Mouse (Mus musculus): ENCODE data around the gene Tubd1. TPM values are rescaled to one million over a fixed set of nuclear protein-coding genes. Genes with fewer than 3 reads are reported as not detected.

Tubd1 gene
- total RNA-seq, 2 experiments from 2014 or later, result 5.1 to 6.8 TPM

- DNase-seq (ENCODE audit: extremely low spot score in 1 of 2, low spot score in 1 of 2), result peak in 1 of 2 experiments; percentile 31
Measured at GRCm38 (mm10) chr11:86596187-86596960, 51.6 kb downstream of the Tubd1 start.

DNA sequence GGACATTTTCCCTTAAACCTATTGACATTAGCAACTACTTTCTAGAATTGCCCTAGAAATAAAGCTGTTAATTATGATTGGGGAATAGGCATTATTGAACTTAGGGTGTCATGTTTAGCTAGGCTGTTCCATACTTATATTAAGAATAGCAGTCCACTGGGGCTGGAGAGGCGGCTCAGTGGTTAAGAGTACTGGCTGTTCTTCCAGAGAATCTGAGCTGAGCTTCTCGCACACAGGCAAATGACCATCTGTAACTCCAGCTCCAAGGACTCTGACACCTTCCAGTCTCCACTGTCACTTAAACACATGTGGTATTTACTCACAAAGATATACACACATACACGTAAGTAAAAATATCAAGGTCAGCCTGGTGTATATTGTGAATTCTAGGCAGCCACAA, 52.2 kb downstream of the Tubd1 start:
- no peak for DNase-seq (ENCODE audit: extremely low spot score in 1 of 2, low spot score in 1 of 2)

- no peak for DNase-seq (ENCODE audit: extremely low spot score in 1 of 2, low spot score in 1 of 2)
Measured at GRCm38 (mm10) chr11:86598154-86598553, 53.4 kb downstream of the Tubd1 start.

DNA sequence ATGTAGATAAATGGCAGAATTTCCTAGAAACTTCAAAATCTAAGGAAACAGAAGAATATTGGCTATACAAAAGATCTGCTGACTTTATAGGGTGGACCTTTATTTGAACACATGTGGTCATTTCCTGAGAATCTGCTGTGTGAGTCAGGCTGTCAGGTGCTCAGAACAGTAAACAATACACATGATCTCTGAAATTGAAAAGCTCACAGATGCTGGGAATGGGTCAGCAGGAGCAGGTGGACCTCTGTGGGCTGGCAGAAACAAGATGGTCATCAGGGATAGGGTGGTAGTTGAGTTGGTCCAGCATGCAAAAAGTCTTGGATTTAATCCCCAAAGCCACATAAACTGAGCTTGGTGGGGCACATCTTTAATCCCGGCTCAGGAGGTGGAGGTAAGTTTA, 53.8 kb downstream of the Tubd1 start:
- DNase-seq (ENCODE audit: extremely low spot score in 1 of 2, low spot score in 1 of 2), result no peak

DNA sequence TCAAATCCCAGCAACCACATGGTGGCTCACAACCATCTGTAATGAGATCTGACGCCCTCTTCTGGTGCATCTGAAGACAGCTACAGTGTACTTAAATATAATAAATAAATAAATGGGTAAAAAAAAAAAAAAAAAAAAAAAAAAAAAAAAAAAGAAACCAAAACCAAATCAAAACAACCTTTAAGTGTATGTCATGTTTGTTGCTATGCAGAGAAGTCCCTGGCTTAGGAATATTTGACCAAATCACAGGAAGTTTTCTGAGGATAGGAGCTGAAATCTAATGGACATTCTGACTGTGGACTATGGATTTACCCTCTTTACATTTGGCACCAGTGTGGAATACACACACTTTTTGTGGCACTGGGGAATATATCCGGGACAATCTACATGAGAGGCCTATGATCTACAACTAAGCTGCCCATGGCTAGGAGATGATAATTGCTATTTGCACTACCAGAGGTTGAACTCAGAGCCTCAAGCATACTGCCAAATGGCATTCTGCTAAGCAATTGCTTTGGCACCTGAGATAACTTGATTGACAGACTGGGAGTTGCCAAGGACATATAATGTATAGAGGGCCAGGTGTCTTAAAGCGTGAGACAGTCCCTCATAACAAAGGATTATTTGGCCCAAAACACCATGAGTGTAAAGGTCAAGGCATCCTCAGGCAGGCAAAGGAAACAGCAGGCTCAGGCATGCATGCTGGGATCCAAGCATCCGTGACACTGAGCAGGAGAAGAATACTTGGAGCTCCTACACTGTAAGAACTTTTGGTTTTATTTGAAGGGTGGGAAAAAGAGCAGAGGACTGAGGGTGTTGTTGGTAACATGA, 54.8 kb downstream of the Tubd1 start:
- no peak for DNase-seq (ENCODE audit: extremely low spot score in 1 of 2, low spot score in 1 of 2)

DNA sequence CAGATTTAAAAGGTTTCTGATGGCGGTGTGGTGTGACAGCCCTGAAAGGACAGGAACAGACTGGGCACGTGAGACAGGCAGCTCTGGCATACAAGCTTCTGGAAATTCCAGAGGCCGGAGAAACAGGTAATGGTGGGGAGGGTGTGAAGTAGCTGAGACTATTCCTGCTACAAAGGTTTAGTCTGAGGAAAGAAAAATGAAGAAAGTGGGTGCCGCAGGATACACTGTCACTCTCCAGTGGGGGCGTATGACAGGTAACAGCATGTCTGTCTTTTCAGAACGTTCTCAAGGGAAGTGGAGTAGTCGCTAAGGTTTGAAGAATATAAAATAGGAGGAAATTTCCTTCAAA, 55.4 kb downstream of the Tubd1 start:
- DNase-seq (ENCODE audit: extremely low spot score in 1 of 2, low spot score in 1 of 2), result no peak

DNA sequence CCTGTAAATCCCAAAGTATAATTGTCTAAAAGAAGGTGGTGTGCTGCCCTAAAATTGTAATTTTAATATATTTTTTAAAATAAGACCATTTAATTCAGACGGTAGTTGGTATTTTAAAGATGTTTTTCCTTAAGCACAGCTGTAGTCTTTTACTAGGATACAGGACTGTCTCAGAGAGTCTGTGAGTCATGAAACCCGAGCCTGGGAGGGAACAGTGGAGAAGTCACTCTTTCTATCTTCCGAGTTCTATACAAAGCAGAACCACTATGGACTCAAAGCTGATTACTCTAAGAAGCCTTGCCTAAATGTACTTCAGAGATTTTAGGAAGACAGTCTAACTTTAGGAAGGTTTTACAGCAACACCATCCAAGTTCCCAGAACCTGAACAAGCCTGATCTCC, 57.3 kb downstream of the Tubd1 start:
- DNase-seq (ENCODE audit: extremely low spot score in 1 of 2, low spot score in 1 of 2), result no peak

GRCm38 (mm10) chr11:86603719-86604118, 58.9 kb downstream of the Tubd1 start:
- DNase-seq (ENCODE audit: extremely low spot score in 1 of 2, low spot score in 1 of 2), result no peak

GRCm38 (mm10) chr11:86604289-86604688, 59.5 kb downstream of the Tubd1 start:
- DNase-seq (ENCODE audit: extremely low spot score in 1 of 2, low spot score in 1 of 2), result no peak

DNA sequence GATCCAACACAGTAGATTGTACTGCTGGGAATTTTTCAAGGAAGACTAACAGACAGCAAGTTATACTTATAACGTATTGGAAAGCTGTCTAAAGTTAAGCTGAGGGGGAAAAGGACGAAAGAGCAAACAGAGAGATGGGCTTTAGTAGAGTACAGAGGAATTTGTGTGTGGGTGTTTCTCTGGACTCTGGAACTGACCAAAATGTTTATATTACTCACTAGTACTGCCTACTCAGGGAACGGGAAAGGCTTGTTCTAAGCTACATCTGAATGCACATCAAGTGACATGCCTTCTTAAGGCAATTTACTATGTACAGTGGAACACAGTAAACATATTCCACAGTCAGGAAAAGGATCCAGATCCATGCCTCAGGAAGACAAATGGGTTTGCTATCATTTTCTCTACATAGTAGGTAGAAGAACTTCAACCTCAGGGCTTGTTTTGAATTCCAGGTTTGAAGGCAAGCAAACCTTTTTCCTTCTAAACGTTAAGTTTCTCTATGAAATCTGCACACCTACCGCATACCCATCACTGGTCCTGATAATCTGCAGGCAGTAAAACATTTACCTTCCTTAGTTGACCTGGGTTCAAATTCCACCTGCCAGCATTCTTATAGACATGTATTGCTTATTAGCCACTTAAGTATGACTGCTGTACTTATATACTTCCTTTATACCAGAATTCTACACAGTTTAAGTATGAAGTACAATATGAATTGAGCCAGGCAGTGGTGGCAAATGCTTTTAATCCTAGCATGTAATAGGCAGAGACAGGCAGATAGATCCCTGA, 60.1 kb downstream of the Tubd1 start:
- no peak for DNase-seq (ENCODE audit: extremely low spot score in 1 of 2, low spot score in 1 of 2)

GRCm38 (mm10) chr11:86606621-86607339, 62.0 kb downstream of the Tubd1 start:
- DNase-seq (ENCODE audit: extremely low spot score in 1 of 2, low spot score in 1 of 2), result no peak

GRCm38 (mm10) chr11:86607808-86608350, 63.1 kb downstream of the Tubd1 start:
- no peak for DNase-seq (ENCODE audit: extremely low spot score in 1 of 2, low spot score in 1 of 2)

GRCm38 (mm10) chr11:86610239-86610638, 65.4 kb downstream of the Tubd1 start:
- DNase-seq (ENCODE audit: extremely low spot score in 1 of 2, low spot score in 1 of 2), result no peak

- no peak for DNase-seq (ENCODE audit: extremely low spot score in 1 of 2, low spot score in 1 of 2)
Measured at GRCm38 (mm10) chr11:86611991-86612390, 67.2 kb downstream of the Tubd1 start.

DNA sequence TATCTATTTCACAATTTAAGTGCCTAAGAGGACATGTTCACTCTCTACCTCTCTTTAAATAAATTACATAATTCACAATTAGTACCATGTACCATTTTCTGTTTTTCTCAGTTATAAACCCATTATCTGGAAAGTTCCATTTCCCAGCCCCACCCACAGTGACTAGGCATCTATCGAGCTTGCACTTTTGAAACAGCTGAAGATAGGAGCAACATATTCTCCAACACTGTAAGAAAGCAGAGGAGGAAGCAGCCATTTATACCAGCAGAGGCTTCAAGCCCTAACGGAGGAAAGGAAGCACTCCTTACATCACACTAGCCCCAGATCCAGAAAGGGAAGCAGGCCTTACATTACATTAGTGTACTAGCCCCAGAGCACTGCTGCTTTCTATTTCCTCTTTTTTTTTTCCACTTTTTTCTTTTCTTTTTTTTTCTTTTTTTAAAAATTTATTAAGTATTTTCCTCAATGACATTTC, 69.3 kb downstream of the Tubd1 start:
- DNase-seq (ENCODE audit: extremely low spot score in 1 of 2, low spot score in 1 of 2), result no peak

DNA sequence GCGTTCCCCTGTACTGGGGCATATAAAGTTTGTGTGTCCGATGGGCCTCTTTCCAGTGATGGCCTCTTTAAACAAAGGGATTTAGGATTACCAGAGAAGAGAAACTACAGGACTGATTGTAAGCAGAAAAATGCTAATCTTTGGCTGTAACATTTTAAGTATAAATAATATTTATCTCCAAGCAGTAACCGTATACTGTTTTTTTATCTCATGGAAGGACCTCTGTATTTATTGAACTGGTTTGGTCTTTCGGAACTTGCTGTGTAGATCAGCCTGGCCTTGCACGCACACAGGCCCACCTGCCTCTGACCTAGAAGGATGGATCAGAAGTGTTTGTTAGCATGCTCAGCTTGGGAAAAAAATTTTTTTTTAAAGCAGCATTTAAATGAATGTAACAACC, 69.8 kb downstream of the Tubd1 start:
- no peak for DNase-seq (ENCODE audit: extremely low spot score in 1 of 2, low spot score in 1 of 2)

Data from layer of hippocampus, postnatal 25 days (tissue).